Mouse (Mus musculus) gastrocnemius, postnatal 25 days (tissue): ENCODE measurements around the gene Rgs13. TPM values are rescaled to one million over a fixed set of nuclear protein-coding genes. Genes with fewer than 3 reads are reported as not detected.

ENCODE experiments used
- DNase-seq: peaks from one replicate; pipeline ENCODE4 v3.0.0; 2022
- long read RNA-seq, 2 experiments: library from polyadenylated mRNA; stranded (forward); transcript quantifications; one replicate each; pipeline ENCODE4 v2.0.0; 2021
- total RNA-seq, 2 experiments: library from RNA; stranded (reverse); gene quantifications; 1 replicate in 1 of 2; 2 replicates in 1 of 2; pipeline ENCODE4 v1.2.3; 2021

Gene Rgs13
- under 1 TPM in 1 of 2 experiments, not detected in 1; 0.16 TPM for total RNA-seq
- long read RNA-seq, experiment 1: 0 reads
- long read RNA-seq, experiment 2: 0 reads

GRCm38 (mm10) chr1:144177166-144177565 is at the start of gene Rgs13:
Rgs13 (minus strand) TSS chr1:144177372.
- DNase-seq: no peak

DNA sequence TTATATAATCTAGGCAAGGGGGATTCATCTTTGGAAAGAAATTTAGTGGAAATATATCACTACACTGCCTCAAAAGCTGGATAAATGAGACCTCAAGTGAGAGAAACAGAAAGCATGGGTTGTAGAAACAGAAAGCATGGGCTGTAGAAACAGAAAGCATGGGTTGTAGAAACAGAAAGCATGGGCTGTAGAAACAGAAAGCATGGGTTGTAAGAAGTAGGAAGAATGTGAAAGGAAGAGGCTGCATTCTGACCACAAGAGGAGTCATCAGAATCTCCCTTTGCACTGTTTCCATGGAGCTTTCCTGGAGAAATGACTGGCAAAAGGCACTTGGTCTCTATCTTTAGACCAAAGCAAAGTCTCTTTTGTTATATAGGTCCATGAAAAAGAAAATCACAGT is 38.1 kb upstream of the Rgs13 start:
- no peak for DNase-seq

DNA sequence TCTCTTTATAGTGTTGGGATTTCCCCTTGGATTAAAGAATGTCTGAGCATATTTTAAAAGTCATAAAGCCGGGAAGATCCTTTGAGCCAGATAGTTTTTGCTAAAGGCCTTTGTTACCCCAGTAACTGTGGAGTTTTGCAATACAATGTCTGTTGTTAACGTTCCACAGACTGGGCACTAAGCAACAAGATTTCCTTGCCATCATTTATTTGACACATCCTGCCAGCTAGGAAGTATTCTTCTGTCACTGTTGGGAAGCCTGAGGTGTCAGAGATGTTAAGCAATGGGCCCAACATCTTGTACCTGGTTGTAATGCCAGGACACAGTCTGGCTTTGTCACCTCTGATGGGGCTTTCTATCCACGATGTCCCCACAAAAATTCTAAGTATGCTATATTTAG is 33.7 kb upstream of the Rgs13 start:
- no peak for DNase-seq

GRCm38 (mm10) chr1:144206281-144207061 is 29.3 kb upstream of the Rgs13 start:
- DNase-seq: no peak

DNA sequence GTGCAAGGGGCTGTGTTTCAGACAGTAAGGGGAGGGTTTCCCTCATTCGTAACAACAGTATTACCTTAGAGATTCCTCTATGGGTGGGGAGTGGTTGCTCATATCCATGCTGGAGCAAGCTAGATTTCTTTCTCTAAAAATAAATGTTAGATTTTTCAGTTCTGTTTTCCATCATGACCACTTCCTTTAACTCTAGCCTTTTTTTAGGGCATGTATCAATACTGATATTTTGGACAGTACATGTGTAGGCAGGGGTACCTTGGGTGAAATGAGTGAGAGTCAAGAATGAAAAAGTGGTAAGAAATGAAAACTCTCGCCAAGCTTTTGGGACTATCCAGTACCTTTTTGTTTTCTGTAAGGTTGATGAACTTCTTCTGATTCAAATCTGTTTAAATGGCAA is 27.6 kb upstream of the Rgs13 start:
- no peak for DNase-seq

DNA sequence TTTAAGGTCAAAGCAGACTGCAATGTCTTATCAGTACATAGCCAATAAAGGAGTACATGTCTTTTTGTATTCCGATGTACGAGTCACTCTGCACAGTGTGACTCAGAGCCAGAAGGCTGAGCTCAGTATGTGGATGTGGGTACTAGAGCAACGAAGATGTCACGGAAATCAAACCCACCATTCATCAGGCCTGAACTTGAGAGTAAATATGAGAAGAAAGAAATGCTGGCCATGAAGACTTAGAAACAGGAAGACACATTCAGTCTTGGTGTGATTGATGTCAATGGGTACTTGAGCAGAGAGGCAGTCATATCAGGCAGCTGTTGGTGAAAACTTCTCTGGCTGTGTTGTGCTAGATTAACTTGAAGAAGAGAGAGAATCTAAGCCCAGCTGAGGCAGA is 25.8 kb upstream of the Rgs13 start:
- no peak for DNase-seq

- no peak for DNase-seq
Measured at GRCm38 (mm10) chr1:144200496-144200895, 23.3 kb upstream of the Rgs13 start.

GRCm38 (mm10) chr1:144199538-144199937 is 22.4 kb upstream of the Rgs13 start:
- DNase-seq: no peak

- no peak for DNase-seq
Measured at GRCm38 (mm10) chr1:144197684-144198083, 20.5 kb upstream of the Rgs13 start.

GRCm38 (mm10) chr1:144186655-144187396 is 9.7 kb upstream of the Rgs13 start:
- DNase-seq: no peak

- DNase-seq: no peak
Measured at GRCm38 (mm10) chr1:144184955-144185715, 8.0 kb upstream of the Rgs13 start.

- no peak for DNase-seq
Measured at GRCm38 (mm10) chr1:144183622-144184021, 6.5 kb upstream of the Rgs13 start.

GRCm38 (mm10) chr1:144179559-144179958 is 2.4 kb upstream of the Rgs13 start:
- DNase-seq: no peak

DNA sequence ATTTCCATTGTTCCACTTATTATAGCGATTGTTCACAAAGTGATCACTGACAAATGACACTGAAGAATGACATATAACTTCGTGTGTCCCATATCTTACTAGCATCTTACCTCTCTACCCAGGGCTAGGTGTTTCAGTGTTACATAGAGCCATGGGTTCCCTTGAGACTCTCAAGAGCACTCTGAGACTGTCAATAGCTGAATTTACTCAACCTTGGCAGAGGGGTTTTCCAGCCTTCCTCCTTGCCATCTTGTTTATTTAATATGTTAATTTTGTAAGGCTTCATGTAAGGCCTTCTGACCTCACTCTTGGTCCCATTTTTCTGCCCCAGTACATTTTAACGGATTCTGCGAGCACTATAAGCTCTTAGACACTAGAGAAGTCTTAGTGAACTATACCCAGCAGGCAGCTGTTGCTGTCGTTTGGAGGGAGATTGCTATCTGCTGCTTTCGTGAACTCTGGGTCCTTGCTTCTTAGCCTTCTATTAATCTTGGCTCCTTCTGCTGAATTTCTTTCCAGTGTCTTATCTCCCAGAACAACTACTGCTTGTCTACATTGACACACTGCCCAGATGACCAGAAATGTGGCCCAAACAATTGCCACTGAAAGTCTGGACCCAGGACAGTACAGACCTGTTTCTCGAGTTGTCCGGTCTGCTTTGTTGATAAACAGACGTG is 1.2 kb upstream of the Rgs13 start:
- DNase-seq: no peak

GRCm38 (mm10) chr1:144177620-144178019 is 448 bp upstream of the Rgs13 start:
- no peak for DNase-seq

- no peak for DNase-seq
Measured at GRCm38 (mm10) chr1:144174760-144175159, 2.4 kb downstream of the Rgs13 start.

- no peak for DNase-seq
Measured at GRCm38 (mm10) chr1:144173568-144174036, 3.6 kb downstream of the Rgs13 start.

GRCm38 (mm10) chr1:144168921-144169320 is 8.3 kb downstream of the Rgs13 start:
- no peak for DNase-seq

- DNase-seq: no peak
Measured at GRCm38 (mm10) chr1:144167761-144168160, 9.4 kb downstream of the Rgs13 start.

GRCm38 (mm10) chr1:144166897-144167296 is 10.3 kb downstream of the Rgs13 start:
- no peak for DNase-seq

GRCm38 (mm10) chr1:144166275-144166674 is 10.9 kb downstream of the Rgs13 start:
- no peak for DNase-seq

GRCm38 (mm10) chr1:144152526-144152925 is 24.6 kb downstream of the Rgs13 start:
- DNase-seq: no peak
